Mouse (Mus musculus) right cerebral cortex, postnatal 10 days (tissue): ENCODE measurements around the gene F11r.
A peak's percentile ranks its signal among the peaks of the same experiment; 100 is the strongest.
"Not testable (repeated sequence)": the region's sequence is repeated elsewhere in the genome, so short reads cannot be mapped to it uniquely, and the experiment has no call there.

ENCODE experiments used
- DNase-seq, 2 experiments: peaks; one replicate each; pipeline ENCODE4 v3.0.0; 2021; ENCODE audit warnings: low spot score in 2 of 2

The F11r gene

GRCm38 (mm10) chr1:171470896-171471295 is 33.6 kb downstream of the F11r start:
- DNase-seq: no peak

- no peak for DNase-seq
These were observed 34.1 kb downstream of the F11r start for GRCm38 (mm10) chr1:171471452-171471851.

GRCm38 (mm10) chr1:171471941-171472340 is 34.6 kb downstream of the F11r start:
- DNase-seq: not testable (repeated sequence)

GRCm38 (mm10) chr1:171473506-171473905 is 36.2 kb downstream of the F11r start:
- no peak for DNase-seq

- no peak for DNase-seq
These were observed 36.7 kb downstream of the F11r start for GRCm38 (mm10) chr1:171473920-171474640.

GRCm38 (mm10) chr1:171477123-171477522 is 39.8 kb downstream of the F11r start:
- no peak for DNase-seq

GRCm38 (mm10) chr1:171477758-171478545 is 40.6 kb downstream of the F11r start:
- no peak for DNase-seq

GRCm38 (mm10) chr1:171478968-171479367 is 41.6 kb downstream of the F11r start:
- DNase-seq: peak; percentile 77 to 84

GRCm38 (mm10) chr1:171494241-171494640 is 56.9 kb downstream of the F11r start:
- DNase-seq: no peak

- no peak for DNase-seq
These were observed 58.0 kb downstream of the F11r start for GRCm38 (mm10) chr1:171495371-171495770.

GRCm38 (mm10) chr1:171499856-171500255 is 62.5 kb downstream of the F11r start:
- DNase-seq: no peak

GRCm38 (mm10) chr1:171501016-171501610 is 63.8 kb downstream of the F11r start:
- DNase-seq: no peak

GRCm38 (mm10) chr1:171501636-171502080 is 64.3 kb downstream of the F11r start:
- no peak for DNase-seq

- DNase-seq: peak; percentile 59 to 75
These were observed 65.3 kb downstream of the F11r start for GRCm38 (mm10) chr1:171502388-171503249.

GRCm38 (mm10) chr1:171503250-171503591 is 65.9 kb downstream of the F11r start, which contains the start of gene Alyref2:
Gene Alyref2 (plus strand): TSS chr1:171503478.
- peak; percentile 96 for DNase-seq

- peak; percentile 66 to 68 for DNase-seq
These were observed 66.4 kb downstream of the F11r start for GRCm38 (mm10) chr1:171503592-171504291.

- DNase-seq: no peak
These were observed 67.3 kb downstream of the F11r start for GRCm38 (mm10) chr1:171504586-171504985.

- DNase-seq: no peak
These were observed 75.9 kb downstream of the F11r start for GRCm38 (mm10) chr1:171513234-171513633.

- DNase-seq: no peak
These were observed 76.4 kb downstream of the F11r start for GRCm38 (mm10) chr1:171513760-171514159.
